Mouse (Mus musculus) ES-E14 (cell line): ENCODE data around the gene Gnb5. TPM values are rescaled to one million over a fixed set of nuclear protein-coding genes. Genes with fewer than 3 reads are reported as not detected.

Source experiments
- DNase-seq: peaks from one replicate; pipeline ENCODE4 v3.0.0-alpha.2; 2013; ENCODE audit warnings: low read depth, low spot score
- H3K27ac ChIP-seq: 2 replicates; pipeline ENCODE4 v1.5.1; 2012; ENCODE audit warnings: low read depth, mild to moderate bottlenecking, low read length, moderate library complexity, mixed read lengths; ENCODE audit not compliant: poor library complexity, insufficient read depth, severe bottlenecking
- H3K36me3 ChIP-seq: 2 replicates; pipeline ENCODE4 v1.6.1; 2012; ENCODE audit warnings: mild to moderate bottlenecking, low read length, moderate library complexity, mixed read lengths; ENCODE audit not compliant: control insufficient read depth, poor library complexity, insufficient read depth, severe bottlenecking
- H3K4me1 ChIP-seq, 2 experiments: fragments of 150-350 bp in 1 of 2; sonication (generic) in 1 of 2; 2 replicates each; pipeline ENCODE4 v1.6.1; 2012; ENCODE audit warnings: low read length in 2 of 2, mild to moderate bottlenecking in 1 of 2, mixed read lengths in 1 of 2; ENCODE audit not compliant: control insufficient read depth in 2 of 2, insufficient read depth in 2 of 2, poor library complexity in 1 of 2
- H3K4me3 ChIP-seq, 2 experiments: fragments of 150-350 bp in 1 of 2; sonication (generic) in 1 of 2; 2 replicates each; pipeline ENCODE4 v1.5.1; 2012; ENCODE audit warnings: low read length in 2 of 2, low read depth in 1 of 2, mild to moderate bottlenecking in 1 of 2, mixed read lengths in 1 of 2; ENCODE audit not compliant: insufficient read depth in 1 of 2, poor library complexity in 1 of 2, severe bottlenecking in 1 of 2
- H3K9ac ChIP-seq: 2 replicates; pipeline ENCODE4 v1.6.1; 2012; ENCODE audit warnings: low read depth, mild to moderate bottlenecking, low read length, mixed read lengths; ENCODE audit not compliant: poor library complexity, insufficient read depth, severe bottlenecking
- H3K9me3 ChIP-seq: fragments of 150-350 bp; sonication (generic); 2 replicates; pipeline ENCODE4 v1.6.1; 2012; ENCODE audit warnings: low read depth, mild to moderate bottlenecking, low read length; ENCODE audit not compliant: control insufficient read depth, insufficient read depth
- CHD2 ChIP-seq: IDR thresholded peaks from 2 replicates; pipeline ENCODE4 v1.6.1; 2014; ENCODE audit warnings: mild to moderate bottlenecking, low read depth, low read length, inconsistent platforms
- HCFC1 ChIP-seq: IDR thresholded peaks from 2 replicates; pipeline ENCODE4 v1.6.1; 2012; ENCODE audit warnings: low read length, inconsistent platforms, borderline replicate concordance; ENCODE audit not compliant: insufficient read depth
- MAFK ChIP-seq: IDR thresholded peaks from 2 replicates; pipeline ENCODE4 v1.6.1; 2014; ENCODE audit warnings: mild to moderate bottlenecking, low read depth, low read length, inconsistent platforms; ENCODE audit not compliant: insufficient read depth
- ZC3H11A ChIP-seq: IDR thresholded peaks from 2 replicates; pipeline ENCODE4 v1.6.1; 2012; ENCODE audit warnings: low read depth, mild to moderate bottlenecking, inconsistent platforms, low read length, borderline replicate concordance
- ZNF384 ChIP-seq: IDR thresholded peaks from 2 replicates; pipeline ENCODE4 v1.6.1; 2012; ENCODE audit warnings: low read depth, low read length, inconsistent platforms
- in situ Hi-C, 2 experiments: fragments of 600-800 bp; cut with MboI; formaldehyde crosslinking; loops; one replicate each; pipeline ENCODE4 v1.15.1; 2025; ENCODE audit warnings: low sequenced_read_pairs in 2 of 2, inconsistent platforms in 1 of 2; ENCODE audit not compliant: unreplicated experiment in 2 of 2
- total RNA-seq: library from RNA; depleted of rRNA; stranded (reverse); fragments of 300-350 nt; gene quantifications from 2 replicates; pipeline ENCODE4 v1.2.3, GENCODE M21; 2012

Gene Gnb5
- total RNA-seq, 1 experiment, result 5.7 TPM

GRCm38 (mm10) chr9:75313832-75314516 is 7.9 kb downstream of the Gnb5 start:
- no peak for TF ChIP-seq ZC3H11A
- TF ChIP-seq HCFC1, result no peak
- TF ChIP-seq MAFK, result no peak
- no peak for TF ChIP-seq CHD2
- no peak for TF ChIP-seq ZNF384
- DNase-seq, result peak; percentile 59
- Histone ChIP-seq H3K4me3 (peak overlapping the region; percentile 67 to 94), H3K9me3 (no peaks in the 10 kb centered on the region), H3K9ac (peak overlapping the region; percentile 87), H3K27ac (peak overlapping the region; percentile 56), H3K4me1 (peaks cover under 1 to 7% of the 10 kb centered on the region in 2 experiments; a peak in 2 of 4 replicates), H3K36me3 (no peaks in the 10 kb centered on the region)
- in situ Hi-C loops, result no loop called here

GRCm38 (mm10) chr9:75314517-75315105 is 8.5 kb downstream of the Gnb5 start:
- in situ Hi-C loops, result no loop called here
- Histone ChIP-seq H3K9me3 (no peaks in the 10 kb centered on the region), H3K4me1 (peaks cover 3 to 10% of the 10 kb centered on the region in 2 experiments; a peak in 2 of 4 replicates), H3K4me3 (peak overlapping the region; percentile 67 to 94), H3K36me3 (no peaks in the 10 kb centered on the region), H3K27ac (no peak overlapping the region), H3K9ac (peak overlapping the region; percentile 87)
- DNase-seq, result no peak
- TF ChIP-seq MAFK (no peak), HCFC1 (no peak), ZC3H11A (no peak), CHD2 (no peak), ZNF384 (no peak)

- Histone ChIP-seq H3K9me3 (no peaks in the 10 kb centered on the region), H3K27ac (no peak overlapping the region), H3K36me3 (no peaks in the 10 kb centered on the region), H3K4me3 (no peak overlapping the region), H3K9ac (no peak overlapping the region), H3K4me1 (peaks cover 6 to 14% of the 10 kb centered on the region in 2 experiments; a peak in 2 of 4 replicates)
- in situ Hi-C loops, result no loop called here
- TF ChIP-seq ZNF384, result no peak
- no peak for TF ChIP-seq MAFK
- TF ChIP-seq HCFC1, result no peak
- TF ChIP-seq ZC3H11A, result no peak
- TF ChIP-seq CHD2, result no peak
- no peak for DNase-seq
Observed at GRCm38 (mm10) chr9:75315238-75315637, 9.2 kb downstream of the Gnb5 start.

- no peaks in the 10 kb centered on the region for H3K9me3 ChIP-seq
- no peaks in the 10 kb centered on the region for H3K36me3 ChIP-seq
- no peak overlapping the region for H3K27ac ChIP-seq
- H3K4me3 ChIP-seq, result no peak overlapping the region
- DNase-seq, result no peak
- in situ Hi-C loops, result no loop called here
- TF ChIP-seq ZNF384, result no peak
- no peak for TF ChIP-seq ZC3H11A
- TF ChIP-seq MAFK, result no peak
- TF ChIP-seq CHD2, result no peak
- TF ChIP-seq HCFC1, result no peak
- H3K9ac ChIP-seq, result no peak overlapping the region
- peaks cover 6 to 14% of the 10 kb centered on the region in 2 experiments; a peak in 2 of 4 replicates for H3K4me1 ChIP-seq
Observed at GRCm38 (mm10) chr9:75316771-75317170, 10.7 kb downstream of the Gnb5 start.
